Mouse (Mus musculus) gastrocnemius, postnatal 25 days (tissue): ENCODE results near the gene Tmem184a. TPM values are rescaled to one million over a fixed set of nuclear protein-coding genes. Genes with fewer than 3 reads are reported as not detected.
A peak's percentile ranks its signal among the peaks of the same experiment; 100 is the strongest.

ENCODE experiments used
- DNase-seq: peaks from one replicate; pipeline ENCODE4 v3.0.0; 2022
- total RNA-seq, 2 experiments: library from RNA; stranded (reverse); gene quantifications; 1 replicate in 1 of 2; 2 replicates in 1 of 2; pipeline ENCODE4 v1.2.3; 2021

Gene Tmem184a
- total RNA-seq, 2 experiments from 2014 or later = 0.80 to 0.87 TPM

DNA sequence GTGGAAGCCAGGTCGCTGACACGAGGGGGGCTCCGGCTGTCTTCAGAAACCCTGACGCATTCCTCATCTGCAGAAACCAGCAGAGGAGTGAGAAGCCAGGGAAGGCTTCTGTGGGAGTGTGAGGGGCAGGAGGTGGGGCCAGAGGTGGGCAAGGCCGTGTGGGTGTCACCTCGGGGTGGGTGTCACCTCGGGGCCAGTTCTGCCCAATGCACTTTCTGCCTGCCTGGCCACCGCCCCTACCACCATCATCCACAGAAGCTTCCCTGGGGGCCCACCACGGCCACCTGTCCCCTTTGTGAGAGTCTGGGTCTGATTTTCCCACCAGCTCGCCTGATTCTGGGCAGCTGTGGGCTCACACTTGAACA is 6.6 kb downstream of the Tmem184a start:
- no peak for DNase-seq

DNA sequence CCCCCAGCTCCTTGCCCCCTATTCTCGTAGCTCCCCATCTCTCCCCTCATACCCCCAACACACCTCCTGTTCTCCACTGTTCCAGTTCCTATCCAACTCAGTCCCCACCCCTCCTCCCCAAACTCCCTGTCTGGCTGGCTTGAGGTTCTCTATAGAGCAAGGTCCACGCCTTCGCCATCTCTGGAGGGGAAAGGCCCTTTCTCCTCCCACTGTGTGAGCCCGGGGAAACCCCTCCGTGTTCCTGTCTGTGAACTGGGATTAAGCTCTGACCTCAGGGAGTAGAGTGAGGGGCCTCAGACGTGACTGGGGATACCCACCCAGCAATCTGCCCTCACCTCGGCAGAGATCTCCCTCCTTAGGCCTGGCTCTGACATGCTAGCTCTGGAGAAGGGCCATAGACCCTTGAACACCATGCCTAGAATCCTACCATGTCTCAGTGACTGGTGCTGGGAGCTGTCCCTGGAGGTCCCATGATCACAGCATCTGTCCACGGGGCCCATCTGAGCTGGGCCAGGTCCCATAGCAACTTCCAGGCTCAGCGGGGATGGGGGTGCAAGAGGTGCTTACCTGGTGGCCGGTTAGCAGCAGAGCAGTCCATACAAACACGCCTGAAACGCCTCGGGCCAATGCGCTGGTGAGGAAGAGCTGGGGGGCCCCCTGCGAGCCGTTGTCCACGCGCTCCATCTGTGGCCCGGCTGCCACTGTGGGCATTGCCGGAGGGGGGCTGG is 7.2 kb downstream of the Tmem184a start:
- DNase-seq = no peak

DNA sequence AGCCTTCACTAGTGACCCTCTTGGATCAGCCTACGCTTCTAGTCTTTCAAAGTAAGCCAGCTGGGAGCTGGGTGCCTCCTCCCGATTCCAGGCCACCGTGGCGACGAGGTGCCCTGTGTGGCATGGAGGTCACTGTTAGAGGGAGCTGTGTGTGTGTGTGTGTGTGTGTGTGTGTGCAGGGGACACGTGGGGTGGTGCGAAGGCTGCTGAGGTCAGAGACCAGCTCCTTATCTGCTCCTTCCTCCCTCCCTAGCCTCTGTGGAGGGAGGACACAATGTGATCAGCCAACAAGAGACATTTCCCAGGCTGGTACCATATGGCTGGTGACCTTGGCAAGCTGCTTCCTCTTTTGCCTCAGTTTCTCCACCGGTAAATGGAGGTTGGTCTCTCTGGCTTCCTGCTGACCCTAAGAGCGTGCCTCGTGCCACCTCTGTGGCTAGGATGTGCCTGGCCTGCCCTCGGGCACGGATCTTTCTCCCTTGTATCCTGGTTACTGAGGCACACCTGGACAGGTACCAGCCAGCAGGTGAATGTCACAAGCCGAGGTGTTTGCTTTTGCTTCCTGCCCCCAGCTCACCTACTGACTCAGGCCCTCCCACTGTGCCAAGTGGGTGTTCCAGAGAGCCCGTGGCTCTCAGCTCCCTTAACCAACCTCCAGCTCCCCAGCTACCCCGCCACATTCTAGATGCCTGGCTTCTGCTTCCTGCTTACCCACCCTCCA is 7.9 kb downstream of the Tmem184a start:
- no peak for DNase-seq

DNA sequence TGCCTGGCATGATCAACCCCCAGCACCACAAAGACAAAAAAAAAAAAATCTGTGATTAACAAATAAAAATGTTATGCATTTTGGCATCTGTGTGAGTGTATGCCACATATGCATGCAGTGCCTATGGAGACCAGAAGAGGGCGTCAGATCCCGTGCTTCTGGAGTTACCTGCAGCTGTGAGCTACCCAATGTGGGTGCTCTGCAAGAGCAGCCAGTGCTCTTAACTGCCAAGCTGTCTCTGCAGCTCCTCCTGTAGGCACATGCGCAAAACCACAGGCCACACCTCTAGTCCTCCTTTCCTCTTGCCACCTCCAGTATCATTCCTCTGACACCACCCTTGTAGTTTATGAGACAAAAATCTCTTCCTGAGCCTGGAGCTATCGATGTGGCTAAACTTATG is 10.3 kb downstream of the Tmem184a start:
- no peak for DNase-seq

DNA sequence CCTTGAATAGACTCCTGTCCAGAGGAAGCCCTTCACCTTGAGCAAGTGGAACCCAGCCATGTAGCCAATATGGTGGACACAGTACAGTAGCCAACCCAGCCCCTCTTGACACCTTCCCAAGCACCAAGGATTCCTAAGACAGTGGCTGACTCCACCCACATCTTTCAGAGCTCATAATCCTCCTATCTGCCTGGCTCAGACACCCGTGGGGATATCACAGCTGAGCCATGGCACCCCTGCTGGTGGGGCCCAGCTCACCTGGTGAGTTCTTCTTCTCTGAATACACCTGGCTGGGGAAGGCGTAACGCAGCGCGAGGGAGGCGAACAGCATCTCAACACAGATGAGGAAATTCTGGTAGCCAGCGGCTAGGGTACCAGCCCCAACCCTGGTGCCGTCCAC is 13.8 kb downstream of the Tmem184a start:
- DNase-seq = no peak

DNA sequence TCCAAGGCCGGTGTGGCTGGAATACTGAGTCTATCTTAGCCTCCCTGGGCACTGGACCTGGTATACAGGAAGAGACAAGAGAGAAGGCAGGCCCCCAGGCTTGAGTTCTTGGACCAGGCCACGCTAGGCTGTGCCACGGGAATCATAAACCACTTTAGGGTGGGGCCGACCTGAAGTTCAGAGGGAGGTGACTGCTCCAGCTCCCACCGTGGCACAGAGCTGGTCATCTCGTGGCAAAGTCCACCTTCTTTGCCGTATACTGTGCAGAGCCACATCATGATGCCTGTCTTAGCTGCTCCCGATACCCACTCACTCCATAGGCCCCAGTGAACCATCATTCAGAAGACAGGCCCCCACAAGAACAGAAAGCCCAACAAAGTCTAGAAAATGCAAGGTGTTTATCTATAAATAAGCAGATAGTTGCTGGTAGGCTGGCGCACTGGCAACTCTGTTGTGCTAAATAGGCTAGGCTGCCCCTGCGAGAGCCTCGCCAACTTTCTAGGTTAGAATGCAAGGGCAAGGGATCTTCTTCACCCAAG is 15.1 kb downstream of the Tmem184a start:
- DNase-seq = no peak

DNA sequence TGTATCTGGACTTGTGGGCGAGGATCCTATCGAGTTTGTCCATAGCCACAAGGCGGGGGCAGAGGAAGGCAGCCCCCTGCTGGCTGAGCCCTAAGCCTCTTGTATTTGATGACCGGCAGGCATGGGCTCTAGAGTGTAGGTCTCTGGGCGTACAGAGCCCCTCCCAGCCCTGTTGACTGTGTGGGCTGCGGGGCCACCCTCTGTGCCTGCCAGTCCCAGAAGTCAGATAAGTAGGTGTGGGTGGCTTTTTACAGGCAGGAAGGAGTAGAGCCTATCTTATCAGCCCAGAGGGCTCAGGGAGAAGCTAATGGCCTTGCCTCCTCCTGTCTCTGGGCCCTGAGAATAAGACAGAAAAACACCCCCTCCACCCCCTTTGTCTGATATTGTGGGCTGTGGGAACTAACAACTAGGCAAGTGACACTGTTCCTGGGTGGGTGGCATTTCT is 15.6 kb downstream of the Tmem184a start:
- DNase-seq = no peak

DNA sequence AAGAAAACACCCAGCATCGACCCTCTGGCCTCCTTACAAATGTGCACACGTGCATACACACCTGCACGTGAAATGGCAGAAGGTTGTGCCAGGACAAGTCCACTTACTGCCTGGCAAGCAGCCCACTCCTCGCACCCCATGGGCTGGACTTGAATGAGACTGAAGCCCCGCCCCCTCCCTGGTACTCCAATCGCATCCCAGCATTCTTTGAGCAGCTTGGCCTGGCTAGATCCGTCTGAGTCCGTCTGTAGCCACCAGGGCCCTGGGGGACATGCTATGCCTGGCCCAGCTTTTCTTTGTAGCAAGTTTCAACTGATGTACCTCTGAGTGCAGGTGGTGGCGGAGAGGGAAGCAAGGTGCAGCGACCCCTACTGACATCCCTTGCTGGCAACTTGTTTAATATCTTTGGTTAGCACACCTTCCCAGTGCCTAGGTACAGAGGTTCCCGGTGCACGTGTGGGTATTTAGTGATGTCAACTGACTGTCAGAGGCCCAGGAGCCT is 16.1 kb downstream of the Tmem184a start:
- DNase-seq = no peak

DNA sequence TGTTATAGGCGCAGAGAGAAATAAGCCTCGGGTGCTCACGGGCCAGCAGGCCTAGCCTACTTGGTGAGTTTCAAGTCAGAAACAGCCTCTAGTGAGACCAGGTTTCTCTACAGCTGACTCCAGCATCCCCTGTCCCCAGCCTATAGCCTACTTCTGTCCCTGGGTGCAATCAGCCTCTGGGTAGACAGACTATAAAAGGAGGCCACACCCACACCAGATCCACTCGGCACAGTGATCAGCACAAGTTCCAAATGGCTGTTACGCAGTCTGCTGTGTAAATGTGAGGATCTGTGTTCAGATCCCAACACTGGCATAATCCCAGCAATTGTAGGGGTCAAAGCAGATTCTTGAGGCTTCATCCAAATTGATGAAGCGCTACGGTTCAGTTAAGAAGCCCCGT is 16.6 kb downstream of the Tmem184a start:
- no peak for DNase-seq

DNA sequence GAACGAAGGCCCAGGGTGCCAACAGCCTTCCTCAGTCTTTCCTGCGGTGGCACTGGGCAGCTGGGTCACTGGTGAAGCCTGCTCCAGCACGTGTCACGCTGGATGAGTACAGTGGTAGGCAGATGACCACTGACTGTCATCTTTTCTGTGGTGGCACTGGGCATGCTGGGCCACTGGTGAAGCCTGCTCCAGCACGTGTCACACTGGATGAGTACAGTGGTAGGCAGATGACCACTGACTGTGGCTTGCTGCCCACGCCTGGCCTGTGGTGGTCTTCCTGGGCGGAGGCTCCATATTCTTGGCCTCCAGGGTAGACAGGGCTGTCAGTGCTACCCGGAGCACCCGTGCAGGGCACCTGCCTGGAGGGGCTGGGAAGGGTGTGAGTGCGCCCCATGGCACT is 17.8 kb downstream of the Tmem184a start:
- DNase-seq = no peak

DNA sequence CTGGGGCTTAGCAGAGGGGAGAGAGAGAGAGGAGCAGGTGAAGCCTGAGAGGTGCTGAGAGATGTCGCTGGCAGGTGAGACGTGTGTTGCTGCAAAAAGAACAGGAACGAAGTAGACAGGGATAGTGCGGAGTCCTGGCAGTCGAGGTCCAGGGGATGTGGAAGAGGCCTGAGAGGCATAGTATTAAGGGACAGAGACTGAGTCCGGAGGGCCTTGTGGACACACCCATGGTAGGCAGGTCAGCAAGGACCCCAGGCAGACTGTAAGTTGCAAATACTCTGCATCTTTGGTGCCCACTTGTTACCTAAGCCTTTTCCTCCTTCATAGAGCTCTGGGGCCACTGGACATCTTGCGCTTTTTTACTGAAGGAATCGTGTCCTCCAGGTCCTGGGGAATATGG is 18.5 kb downstream of the Tmem184a start:
- DNase-seq = no peak

DNA sequence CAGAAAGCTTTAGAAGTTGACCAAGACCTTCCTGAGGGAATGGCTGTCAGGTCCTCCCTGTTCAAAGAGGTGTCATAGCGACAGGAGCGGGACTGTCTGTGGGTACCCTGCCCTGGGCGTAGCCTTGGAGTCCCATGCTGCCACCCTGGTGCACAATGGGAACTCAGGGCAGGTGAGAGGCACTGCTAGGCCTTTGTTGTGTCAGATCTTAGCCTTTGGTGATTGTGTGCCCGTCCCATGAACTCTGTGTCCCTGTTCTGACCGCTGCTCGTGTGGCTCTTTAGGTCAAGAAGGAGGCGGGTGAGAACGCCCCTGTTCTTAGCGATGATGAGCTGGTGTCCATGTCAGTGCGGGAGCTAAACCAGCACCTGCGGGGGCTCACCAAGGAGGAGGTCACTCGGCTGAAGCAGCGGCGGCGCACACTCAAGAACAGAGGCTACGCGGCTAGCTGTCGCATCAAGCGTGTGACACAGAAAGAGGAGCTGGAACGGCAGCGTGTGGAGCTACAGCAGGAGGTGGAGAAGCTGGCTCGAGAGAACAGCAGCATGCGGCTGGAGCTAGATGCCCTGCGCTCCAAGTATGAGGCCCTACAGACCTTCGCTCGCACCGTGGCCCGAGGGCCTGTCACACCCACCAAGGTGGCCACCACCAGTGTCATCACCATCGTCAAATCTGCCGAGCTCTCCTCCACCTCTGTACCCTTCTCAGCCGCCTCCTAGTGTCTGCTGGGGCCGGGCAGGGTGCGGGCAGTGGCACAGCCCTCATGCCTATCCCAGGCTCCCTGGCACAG is 19.7 kb downstream of the Tmem184a start:
- no peak for DNase-seq

DNA sequence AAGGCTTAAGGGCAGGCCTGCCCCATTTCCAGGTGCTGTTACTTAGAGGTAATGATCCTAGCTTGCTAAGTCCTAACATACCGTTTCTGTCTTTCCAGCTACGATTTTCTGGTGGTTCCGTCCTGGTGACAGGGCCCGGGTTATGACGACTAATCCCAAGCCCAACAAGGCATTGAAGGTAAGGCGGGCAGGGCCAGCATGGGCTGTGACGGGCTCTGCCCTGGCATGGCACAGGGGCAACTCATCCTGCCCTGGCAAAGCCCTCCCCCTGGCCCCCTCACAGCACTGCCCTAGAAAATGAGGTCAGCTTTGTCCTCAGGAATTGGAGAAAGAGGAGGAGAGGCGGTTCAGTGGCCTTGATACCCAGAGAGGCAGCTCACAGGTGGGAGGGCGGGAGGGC is 20.7 kb downstream of the Tmem184a start:
- no peak for DNase-seq

DNA sequence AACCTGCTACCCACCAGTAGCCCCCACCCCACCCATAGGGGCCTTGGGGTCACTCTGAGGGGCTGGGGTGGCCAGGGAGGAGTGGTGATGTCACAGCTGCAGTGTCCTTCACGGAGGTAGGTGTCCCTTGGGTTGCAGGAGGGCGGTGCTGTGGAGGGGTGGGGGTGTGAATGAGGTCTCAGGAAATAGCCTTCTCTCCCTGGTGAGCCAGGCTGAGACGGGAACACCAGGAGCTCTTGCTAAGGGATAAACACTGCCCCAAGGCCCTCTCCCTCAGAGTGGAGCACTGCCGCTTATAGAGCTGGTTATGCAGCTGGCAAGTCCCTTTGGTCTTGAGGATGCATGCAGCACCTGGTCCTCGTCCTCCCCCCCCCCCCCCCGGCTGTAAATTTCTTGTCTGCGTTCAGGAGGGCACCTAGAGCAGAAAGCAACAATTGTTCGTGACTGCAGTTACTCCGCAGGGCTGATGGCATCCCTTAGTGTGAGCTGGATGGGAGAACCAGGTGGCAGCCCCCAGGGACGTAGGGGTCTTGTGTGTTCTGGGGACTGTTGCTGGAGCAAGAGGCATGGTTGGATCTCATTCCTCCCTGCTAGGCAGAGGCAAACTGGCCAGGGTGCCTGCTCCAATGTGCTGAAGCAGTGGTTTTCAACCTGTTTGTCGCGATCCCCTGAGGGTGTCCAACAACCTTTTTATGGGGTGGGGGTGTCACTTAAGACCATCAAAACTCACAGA is 21.4 kb downstream of the Tmem184a start:
- no peak for DNase-seq

DNA sequence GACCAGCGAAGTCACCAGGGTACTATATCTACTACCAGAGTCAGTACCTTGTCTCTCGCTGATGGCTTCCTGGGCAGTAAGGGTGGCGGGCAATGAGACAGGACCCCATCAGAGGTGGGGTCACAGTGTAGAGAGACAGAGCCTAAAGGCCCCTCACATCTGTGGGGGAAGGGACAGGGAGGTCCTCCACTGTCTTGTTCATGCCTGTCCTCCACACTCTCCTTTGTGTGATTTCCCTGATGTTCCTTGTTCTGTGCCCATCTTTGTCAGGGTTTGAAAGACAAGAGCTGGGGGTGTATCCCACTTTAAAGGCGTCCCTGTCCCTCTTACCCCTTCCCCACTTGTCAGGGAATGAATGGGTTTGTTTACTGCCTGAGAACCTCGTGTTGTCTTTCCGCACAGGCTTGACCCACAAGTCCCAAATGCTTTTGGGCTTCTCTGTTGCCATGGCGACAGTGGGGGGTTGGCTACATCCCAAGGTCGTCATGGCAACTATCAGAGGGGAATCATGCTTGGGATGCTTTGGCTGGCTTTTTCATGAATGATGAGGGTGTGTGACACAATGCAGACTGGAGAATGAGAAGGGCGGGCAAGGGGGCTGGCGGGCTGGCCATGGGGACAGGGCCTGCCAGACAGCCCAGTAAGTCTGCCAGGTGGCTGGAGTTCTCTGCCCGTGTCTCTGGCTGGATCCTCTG is 22.1 kb downstream of the Tmem184a start:
- DNase-seq = peak; percentile 82

DNA sequence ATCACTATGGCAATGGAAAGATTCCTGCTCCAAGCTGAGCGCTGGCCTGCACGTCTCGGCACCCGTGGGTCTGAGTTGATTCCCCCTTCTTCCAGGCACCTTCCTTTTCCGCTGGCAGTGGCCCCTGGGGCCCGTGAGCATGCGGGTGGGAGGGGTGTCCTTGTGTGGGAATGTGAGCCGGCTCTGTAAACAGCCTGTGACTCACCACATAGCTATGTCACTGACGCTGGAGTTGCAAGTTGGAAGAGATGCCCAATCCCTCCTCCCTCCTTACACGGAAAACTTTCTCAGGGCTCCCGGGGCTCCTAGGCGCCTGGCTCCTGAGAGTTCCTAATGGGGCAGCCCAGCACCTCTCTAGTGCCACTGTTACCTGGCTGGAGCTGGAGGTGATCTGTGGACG is 22.8 kb downstream of the Tmem184a start:
- DNase-seq = peak; percentile 94

DNA sequence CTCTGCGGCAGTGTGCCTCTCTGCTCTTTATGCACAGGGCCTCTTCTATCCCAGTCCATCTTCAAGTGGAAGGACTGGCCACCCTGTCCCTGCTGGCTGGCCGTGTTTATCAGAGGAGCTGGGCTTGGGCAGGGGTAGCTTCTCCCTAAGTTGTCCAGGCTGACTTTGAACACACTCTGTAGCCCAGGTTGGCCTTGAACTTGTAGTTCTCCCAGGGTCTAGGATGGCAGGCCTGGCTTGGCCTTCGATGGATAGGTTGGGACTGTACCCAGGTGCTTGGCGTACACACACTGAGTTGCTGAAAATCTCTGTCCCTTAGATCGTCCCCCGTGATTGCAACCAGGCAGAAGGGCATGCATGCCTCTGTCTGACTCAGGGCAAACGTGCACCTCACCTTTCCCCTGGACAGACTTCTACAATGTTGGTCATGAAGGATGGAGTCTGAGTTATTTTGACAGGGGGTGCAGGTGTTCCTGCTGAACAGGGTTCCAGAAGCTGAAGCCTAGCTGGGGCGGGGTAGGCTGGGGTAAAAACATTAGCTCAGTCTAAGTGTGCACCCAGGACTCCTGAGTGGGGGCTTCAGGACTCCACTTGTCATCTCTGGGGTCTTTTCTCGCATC is 23.6 kb downstream of the Tmem184a start:
- DNase-seq = no peak

DNA sequence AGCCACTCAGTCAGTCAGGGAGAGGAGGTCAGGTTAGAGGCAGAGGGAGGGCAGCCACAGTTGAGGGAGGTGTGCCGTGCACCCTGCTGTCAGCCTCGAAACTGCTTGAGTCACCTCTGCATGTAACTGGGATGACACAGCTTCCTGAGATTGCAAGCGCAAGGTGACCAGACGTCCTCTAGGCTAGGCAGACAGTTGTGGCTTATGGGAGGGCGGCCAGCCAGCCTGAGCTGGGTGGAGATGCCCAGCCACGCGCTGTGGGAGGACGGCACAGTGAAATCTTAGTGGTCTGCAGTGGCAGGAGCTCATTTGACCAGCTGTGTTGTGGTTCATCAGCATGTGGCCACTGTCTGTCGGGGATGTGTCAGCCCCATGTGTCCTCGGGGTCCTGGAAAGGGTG is 24.8 kb downstream of the Tmem184a start:
- peak; percentile 55 for DNase-seq

DNA sequence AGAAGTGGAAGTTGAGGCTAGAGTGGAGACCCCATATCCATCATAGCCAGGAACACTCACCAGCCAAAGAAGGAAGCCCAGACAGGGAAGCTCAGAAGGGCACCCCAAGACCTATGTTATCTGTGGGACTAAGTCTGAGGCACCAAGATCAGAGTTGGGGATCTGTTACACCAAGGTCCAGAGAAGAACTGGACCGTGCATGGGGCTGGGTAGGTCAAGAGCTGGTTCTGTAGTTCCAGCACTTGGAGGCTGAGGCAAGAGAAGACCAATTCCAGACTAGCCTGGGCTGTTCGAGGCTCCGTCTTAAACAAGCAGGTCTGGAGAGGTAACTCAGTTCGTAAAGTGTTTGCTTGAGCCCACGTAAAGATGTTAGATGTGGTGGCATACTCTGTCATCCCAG is 25.6 kb downstream of the Tmem184a start:
- no peak for DNase-seq

DNA sequence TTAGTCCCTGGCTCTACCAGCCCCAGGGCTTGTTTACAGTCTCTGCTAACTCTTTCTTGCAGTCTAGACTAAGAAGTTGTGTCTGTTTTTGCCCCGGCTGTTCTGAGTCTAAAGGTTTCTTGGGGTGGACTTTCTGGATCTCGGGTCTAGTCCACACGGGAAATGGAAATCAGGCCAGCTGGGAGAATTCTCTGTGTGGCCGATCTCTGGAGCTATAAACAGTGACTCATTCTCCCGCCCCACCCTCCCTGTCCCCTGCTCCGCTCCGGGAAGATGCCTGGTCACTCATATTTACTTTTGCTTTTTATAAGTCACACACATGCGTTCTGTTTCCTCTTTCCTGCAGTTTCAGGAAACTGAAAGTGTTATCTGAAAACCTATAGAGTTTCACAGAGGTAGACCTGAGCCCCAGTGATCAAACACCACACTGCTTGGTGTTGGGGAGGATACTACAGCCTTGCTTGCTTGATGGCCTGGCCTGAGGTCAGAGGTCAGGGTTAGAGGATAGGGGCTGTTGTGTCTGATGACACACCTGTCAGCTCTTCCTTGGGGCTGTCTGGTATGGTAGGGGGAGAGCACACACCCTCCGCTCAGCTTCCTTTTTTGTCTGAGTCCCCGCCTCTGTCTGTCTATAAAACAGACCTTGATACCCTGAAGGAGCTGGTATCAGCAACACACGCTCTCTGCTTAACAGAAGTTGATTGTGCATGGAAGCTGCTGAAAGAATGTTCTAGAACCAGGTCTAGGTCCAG is 26.2 kb downstream of the Tmem184a start:
- peak; percentile 54 for DNase-seq
